Mouse (Mus musculus): ENCODE results near the gene Gabpb1. TPM values are rescaled to one million over a fixed set of nuclear protein-coding genes. Genes with fewer than 3 reads are reported as not detected.

Gabpb1 gene
- polyA plus RNA-seq, 1 experiment from 2014 or later = 13.8 TPM

GRCm38 (mm10) chr2:126587468-126587867 is 88.7 kb downstream of the Gabpb1 start:
- ATAC-seq = no peak
- 79% methylated on average over 3 of the region's 3 CpGs for WGBS
- H3K27ac ChIP-seq (ENCODE audit: low read depth, low read length) = no peak overlapping the region
- H3K9ac ChIP-seq (ENCODE audit: low read depth, low read length) = no peak overlapping the region
- H3K27me3 ChIP-seq (replicated peaks; ENCODE audit: control insufficient read depth, insufficient read depth, low read length) = no peaks in the 10 kb centered on the region
- no peak overlapping the region for H3K4me2 ChIP-seq (replicated peaks; ENCODE audit: low read depth)
- no peaks in the 10 kb centered on the region for H3K4me1 ChIP-seq (replicated peaks; ENCODE audit: control insufficient read depth, insufficient read depth, low read length)
- TF ChIP-seq CTCF (IDR thresholded peaks at IDR 0.05; ENCODE audit: low read depth) = no peak
- no peak overlapping the region for H3K4me3 ChIP-seq (ENCODE audit: low read depth, low read length)
- H3K36me3 ChIP-seq (ENCODE audit: control insufficient read depth, insufficient read depth) = no peaks in the 10 kb centered on the region
- H3K9me3 ChIP-seq (ENCODE audit: control insufficient read depth) = no peaks in the 10 kb centered on the region

GRCm38 (mm10) chr2:126584621-126585369 is 91.3 kb downstream of the Gabpb1 start:
- Histone ChIP-seq H3K4me2 (replicated peaks; ENCODE audit: low read depth) (no peak overlapping the region), H3K9ac (ENCODE audit: low read depth, low read length) (no peak overlapping the region), H3K9me3 (ENCODE audit: control insufficient read depth) (no peaks in the 10 kb centered on the region), H3K4me3 (ENCODE audit: low read depth, low read length) (no peak overlapping the region), H3K36me3 (ENCODE audit: control insufficient read depth, insufficient read depth) (no peaks in the 10 kb centered on the region), H3K4me1 (replicated peaks; ENCODE audit: control insufficient read depth, insufficient read depth, low read length) (no peaks in the 10 kb centered on the region), H3K27ac (ENCODE audit: low read depth, low read length) (no peak overlapping the region), H3K27me3 (replicated peaks; ENCODE audit: control insufficient read depth, insufficient read depth, low read length) (no peaks in the 10 kb centered on the region)
- TF ChIP-seq CTCF (IDR thresholded peaks at IDR 0.05; ENCODE audit: low read depth) = no peak
- no peak for ATAC-seq
- WGBS = 79% methylated on average over 8 of the region's 8 CpGs

GRCm38 (mm10) chr2:126583960-126584359 is 92.2 kb downstream of the Gabpb1 start:
- 67% methylated on average over 6 of the region's 6 CpGs for WGBS
- no peak for TF ChIP-seq CTCF (IDR thresholded peaks at IDR 0.05; ENCODE audit: low read depth)
- no peaks in the 10 kb centered on the region for H3K27me3 ChIP-seq (replicated peaks; ENCODE audit: control insufficient read depth, insufficient read depth, low read length)
- no peaks in the 10 kb centered on the region for H3K36me3 ChIP-seq (ENCODE audit: control insufficient read depth, insufficient read depth)
- H3K4me1 ChIP-seq (replicated peaks; ENCODE audit: control insufficient read depth, insufficient read depth, low read length) = no peaks in the 10 kb centered on the region
- H3K27ac ChIP-seq (ENCODE audit: low read depth, low read length) = no peak overlapping the region
- no peak overlapping the region for H3K9ac ChIP-seq (ENCODE audit: low read depth, low read length)
- H3K9me3 ChIP-seq (ENCODE audit: control insufficient read depth) = no peaks in the 10 kb centered on the region
- no peak for ATAC-seq
- H3K4me3 ChIP-seq (ENCODE audit: low read depth, low read length) = no peak overlapping the region
- H3K4me2 ChIP-seq (replicated peaks; ENCODE audit: low read depth) = no peak overlapping the region

GRCm38 (mm10) chr2:126579282-126579681 is 96.9 kb downstream of the Gabpb1 start:
- no peak overlapping the region for H3K4me3 ChIP-seq (ENCODE audit: low read depth, low read length)
- no peaks in the 10 kb centered on the region for H3K27me3 ChIP-seq (replicated peaks; ENCODE audit: control insufficient read depth, insufficient read depth, low read length)
- H3K27ac ChIP-seq (ENCODE audit: low read depth, low read length) = no peak overlapping the region
- H3K9ac ChIP-seq (ENCODE audit: low read depth, low read length) = no peak overlapping the region
- H3K36me3 ChIP-seq (ENCODE audit: control insufficient read depth, insufficient read depth) = no peaks in the 10 kb centered on the region
- TF ChIP-seq CTCF (IDR thresholded peaks at IDR 0.05; ENCODE audit: low read depth) = no peak
- H3K9me3 ChIP-seq (ENCODE audit: control insufficient read depth) = no peaks in the 10 kb centered on the region
- no peaks in the 10 kb centered on the region for H3K4me1 ChIP-seq (replicated peaks; ENCODE audit: control insufficient read depth, insufficient read depth, low read length)
- 97% methylated on average over 1 of the region's 1 CpGs for WGBS
- no peak for ATAC-seq
- no peak overlapping the region for H3K4me2 ChIP-seq (replicated peaks; ENCODE audit: low read depth)

Other genes with a start within 250 kb of the Gabpb1 start
- 0.07 and 0.12 TPM in 2 replicates for gene Atp8b4, start 175.7 kb downstream of the Gabpb1 start, polyA plus RNA-seq (2015; fragmentation: Nextera tagmentation; extraction: Ambion mirVana)
- 36.1 and 41.1 TPM in 2 replicates for gene Slc27a2, start 123.9 kb downstream of the Gabpb1 start, polyA plus RNA-seq (2015; fragmentation: Nextera tagmentation; extraction: Ambion mirVana)
- 0.92 and 1.2 TPM in 2 replicates for gene Hdc, start 57.0 kb downstream of the Gabpb1 start, polyA plus RNA-seq (2015; fragmentation: Nextera tagmentation; extraction: Ambion mirVana)
- 17.7 and 18.0 TPM in 2 replicates for gene Usp8, start 31.0 kb upstream of the Gabpb1 start, polyA plus RNA-seq (2015; fragmentation: Nextera tagmentation; extraction: Ambion mirVana)
- gene Usp50, start 107.1 kb upstream of the Gabpb1 start, polyA plus RNA-seq (2015; fragmentation: Nextera tagmentation; extraction: Ambion mirVana) = 2.0 and 2.3 TPM in 2 replicates
- 34.6 and 35.3 TPM in 2 replicates for gene Trpm7, start 199.9 kb upstream of the Gabpb1 start, polyA plus RNA-seq (2015; fragmentation: Nextera tagmentation; extraction: Ambion mirVana)